Mouse (Mus musculus): ENCODE data around the gene Alad. TPM values are rescaled to one million over a fixed set of nuclear protein-coding genes. Genes with fewer than 3 reads are reported as not detected.

Alad gene
- polyA plus RNA-seq, 1 experiment from 2014 or later, result 107 TPM

- ATAC-seq (ENCODE audit: low FRiP score, low TSS enrichment), result peak; percentile 29
- 4% methylated on average over 7 of the region's 7 CpGs for WGBS
- H3K4me2 ChIP-seq (replicated peaks; ENCODE audit: low read depth, low read length), result peak overlapping the region; percentile 72
- H3K27me3 ChIP-seq (ENCODE audit: control insufficient read depth, insufficient read depth, low read length), result no peaks in the 10 kb centered on the region
- H3K4me1 ChIP-seq (ENCODE audit: control insufficient read depth, insufficient read depth, low read length), result peaks cover 3% of the 10 kb centered on the region; the same call in 1 of the 2 replicates
- H3K36me3 ChIP-seq (ENCODE audit: control insufficient read depth, insufficient read depth, low read length), result peaks cover 7% of the 10 kb centered on the region; the same call in 1 of the 2 replicates
- H3K27ac ChIP-seq (ENCODE audit: low read depth, low read length), result peak overlapping the region; percentile 56; the same call in 1 of the 2 replicates
- H3K4me3 ChIP-seq (ENCODE audit: low read length), result peak overlapping the region; percentile 85
- no peaks in the 10 kb centered on the region for H3K9me3 ChIP-seq (ENCODE audit: control insufficient read depth, low read length)
- peak overlapping the region; percentile 76 for H3K9ac ChIP-seq (ENCODE audit: low read depth, low read length)
Measured at GRCm38 (mm10) chr4:62501534-62501933, 18.2 kb downstream of the Alad start.

- H3K4me1 ChIP-seq (ENCODE audit: control insufficient read depth, insufficient read depth, low read length), result peaks cover 3% of the 10 kb centered on the region; the same call in 1 of the 2 replicates
- no peak overlapping the region for H3K9ac ChIP-seq (ENCODE audit: low read depth, low read length)
- H3K4me2 ChIP-seq (replicated peaks; ENCODE audit: low read depth, low read length), result peak overlapping the region; percentile 72; the same call in 1 of the 2 replicates
- H3K36me3 ChIP-seq (ENCODE audit: control insufficient read depth, insufficient read depth, low read length), result peaks cover 7% of the 10 kb centered on the region; the same call in 1 of the 2 replicates
- H3K4me3 ChIP-seq (ENCODE audit: low read length), result no peak overlapping the region; the same call in 1 of the 2 replicates
- H3K27ac ChIP-seq (ENCODE audit: low read depth, low read length), result no peak overlapping the region
- WGBS, result 74% methylated on average over 4 of the region's 4 CpGs
- no peaks in the 10 kb centered on the region for H3K9me3 ChIP-seq (ENCODE audit: control insufficient read depth, low read length)
- ATAC-seq (ENCODE audit: low FRiP score, low TSS enrichment), result no peak
- no peaks in the 10 kb centered on the region for H3K27me3 ChIP-seq (ENCODE audit: control insufficient read depth, insufficient read depth, low read length)
Measured at GRCm38 (mm10) chr4:62500799-62501198, 18.9 kb downstream of the Alad start.

GRCm38 (mm10) chr4:62496815-62497214 is 22.9 kb downstream of the Alad start:
- Histone ChIP-seq H3K4me1 (ENCODE audit: control insufficient read depth, insufficient read depth, low read length) (peaks cover 3% of the 10 kb centered on the region; the same call in 1 of the 2 replicates), H3K4me3 (ENCODE audit: low read length) (no peak overlapping the region), H3K36me3 (ENCODE audit: control insufficient read depth, insufficient read depth, low read length) (peaks cover 7% of the 10 kb centered on the region; the same call in 1 of the 2 replicates), H3K27ac (ENCODE audit: low read depth, low read length) (no peak overlapping the region), H3K9ac (ENCODE audit: low read depth, low read length) (no peak overlapping the region), H3K9me3 (ENCODE audit: control insufficient read depth, low read length) (no peaks in the 10 kb centered on the region), H3K4me2 (replicated peaks; ENCODE audit: low read depth, low read length) (no peak overlapping the region), H3K27me3 (ENCODE audit: control insufficient read depth, insufficient read depth, low read length) (no peaks in the 10 kb centered on the region)
- no peak for ATAC-seq (ENCODE audit: low FRiP score, low TSS enrichment)
- 78% methylated on average over 8 of the region's 8 CpGs for WGBS

GRCm38 (mm10) chr4:62495946-62496345 is 23.8 kb downstream of the Alad start:
- Histone ChIP-seq H3K4me2 (replicated peaks; ENCODE audit: low read depth, low read length) (no peak overlapping the region), H3K9me3 (ENCODE audit: control insufficient read depth, low read length) (no peaks in the 10 kb centered on the region), H3K9ac (ENCODE audit: low read depth, low read length) (no peak overlapping the region), H3K4me3 (ENCODE audit: low read length) (no peak overlapping the region), H3K27ac (ENCODE audit: low read depth, low read length) (no peak overlapping the region), H3K27me3 (ENCODE audit: control insufficient read depth, insufficient read depth, low read length) (no peaks in the 10 kb centered on the region), H3K36me3 (ENCODE audit: control insufficient read depth, insufficient read depth, low read length) (peaks cover 7% of the 10 kb centered on the region; the same call in 1 of the 2 replicates), H3K4me1 (ENCODE audit: control insufficient read depth, insufficient read depth, low read length) (no peaks in the 10 kb centered on the region; the same call in 1 of the 2 replicates)
- WGBS, result 81% methylated on average over 8 of the region's 8 CpGs
- no peak for ATAC-seq (ENCODE audit: low FRiP score, low TSS enrichment)

GRCm38 (mm10) chr4:62494230-62494629 is 25.5 kb downstream of the Alad start:
- Histone ChIP-seq H3K4me1 (ENCODE audit: control insufficient read depth, insufficient read depth, low read length) (no peaks in the 10 kb centered on the region), H3K27ac (ENCODE audit: low read depth, low read length) (no peak overlapping the region), H3K27me3 (ENCODE audit: control insufficient read depth, insufficient read depth, low read length) (no peaks in the 10 kb centered on the region), H3K4me2 (replicated peaks; ENCODE audit: low read depth, low read length) (no peak overlapping the region), H3K9me3 (ENCODE audit: control insufficient read depth, low read length) (no peaks in the 10 kb centered on the region), H3K36me3 (ENCODE audit: control insufficient read depth, insufficient read depth, low read length) (peaks cover 4% of the 10 kb centered on the region; the same call in 1 of the 2 replicates), H3K4me3 (ENCODE audit: low read length) (no peak overlapping the region), H3K9ac (ENCODE audit: low read depth, low read length) (no peak overlapping the region)
- peak; percentile 38; the same call in 1 of the 2 replicates for ATAC-seq (ENCODE audit: low FRiP score, low TSS enrichment)
- WGBS, result 65% methylated on average over 9 of the region's 9 CpGs

- no peak for ATAC-seq (ENCODE audit: low FRiP score, low TSS enrichment)
- H3K4me1 ChIP-seq (ENCODE audit: control insufficient read depth, insufficient read depth, low read length), result no peaks in the 10 kb centered on the region
- no peak overlapping the region for H3K9ac ChIP-seq (ENCODE audit: low read depth, low read length)
- H3K36me3 ChIP-seq (ENCODE audit: control insufficient read depth, insufficient read depth, low read length), result no peaks in the 10 kb centered on the region
- no peak overlapping the region for H3K4me3 ChIP-seq (ENCODE audit: low read length)
- no peaks in the 10 kb centered on the region for H3K9me3 ChIP-seq (ENCODE audit: control insufficient read depth, low read length)
- 91% methylated on average over 2 of the region's 2 CpGs for WGBS
- H3K4me2 ChIP-seq (replicated peaks; ENCODE audit: low read depth, low read length), result no peak overlapping the region
- H3K27me3 ChIP-seq (ENCODE audit: control insufficient read depth, insufficient read depth, low read length), result no peaks in the 10 kb centered on the region
- H3K27ac ChIP-seq (ENCODE audit: low read depth, low read length), result no peak overlapping the region
Measured at GRCm38 (mm10) chr4:62492682-62493081, 27.0 kb downstream of the Alad start.

- 75% methylated on average over 2 of the region's 2 CpGs for WGBS
- Histone ChIP-seq H3K4me2 (replicated peaks; ENCODE audit: low read depth, low read length) (no peak overlapping the region), H3K4me1 (ENCODE audit: control insufficient read depth, insufficient read depth, low read length) (no peaks in the 10 kb centered on the region), H3K27me3 (ENCODE audit: control insufficient read depth, insufficient read depth, low read length) (no peaks in the 10 kb centered on the region), H3K27ac (ENCODE audit: low read depth, low read length) (no peak overlapping the region), H3K36me3 (ENCODE audit: control insufficient read depth, insufficient read depth, low read length) (no peaks in the 10 kb centered on the region), H3K9me3 (ENCODE audit: control insufficient read depth, low read length) (no peaks in the 10 kb centered on the region), H3K9ac (ENCODE audit: low read depth, low read length) (no peak overlapping the region), H3K4me3 (ENCODE audit: low read length) (no peak overlapping the region)
- ATAC-seq (ENCODE audit: low FRiP score, low TSS enrichment), result no peak
Measured at GRCm38 (mm10) chr4:62487914-62488313, 31.8 kb downstream of the Alad start.

GRCm38 (mm10) chr4:62487172-62487571 is 32.5 kb downstream of the Alad start:
- Histone ChIP-seq H3K4me1 (ENCODE audit: control insufficient read depth, insufficient read depth, low read length) (no peaks in the 10 kb centered on the region), H3K9ac (ENCODE audit: low read depth, low read length) (no peak overlapping the region), H3K4me2 (replicated peaks; ENCODE audit: low read depth, low read length) (no peak overlapping the region), H3K27me3 (ENCODE audit: control insufficient read depth, insufficient read depth, low read length) (no peaks in the 10 kb centered on the region), H3K9me3 (ENCODE audit: control insufficient read depth, low read length) (no peaks in the 10 kb centered on the region), H3K4me3 (ENCODE audit: low read length) (no peak overlapping the region), H3K36me3 (ENCODE audit: control insufficient read depth, insufficient read depth, low read length) (no peaks in the 10 kb centered on the region), H3K27ac (ENCODE audit: low read depth, low read length) (no peak overlapping the region)
- ATAC-seq (ENCODE audit: low FRiP score, low TSS enrichment), result no peak
- WGBS, result 93% methylated on average over 5 of the region's 5 CpGs

GRCm38 (mm10) chr4:62486162-62486696 is 33.5 kb downstream of the Alad start:
- H3K4me1 ChIP-seq (ENCODE audit: control insufficient read depth, insufficient read depth, low read length), result no peaks in the 10 kb centered on the region
- ATAC-seq (ENCODE audit: low FRiP score, low TSS enrichment), result 0 out of 2 replicates have a peak, but pooled peaks have one; percentile 17
- peak overlapping the region; percentile 7; the same call in 1 of the 2 replicates for H3K9ac ChIP-seq (ENCODE audit: low read depth, low read length)
- no peaks in the 10 kb centered on the region for H3K9me3 ChIP-seq (ENCODE audit: control insufficient read depth, low read length)
- H3K4me3 ChIP-seq (ENCODE audit: low read length), result no peak overlapping the region
- no peaks in the 10 kb centered on the region for H3K36me3 ChIP-seq (ENCODE audit: control insufficient read depth, insufficient read depth, low read length)
- H3K27ac ChIP-seq (ENCODE audit: low read depth, low read length), result no peak overlapping the region
- H3K27me3 ChIP-seq (ENCODE audit: control insufficient read depth, insufficient read depth, low read length), result no peaks in the 10 kb centered on the region
- WGBS, result 86% methylated on average over 15 of the region's 15 CpGs
- H3K4me2 ChIP-seq (replicated peaks; ENCODE audit: low read depth, low read length), result no peak overlapping the region
